Mouse (Mus musculus): ENCODE measurements at regions not wholly inside any gene's neighbourhood (a gene's known extent, or its start where the extent isn't known, plus 50 kb on each side); places are given as distances from the start of the nearest gene placed in this dataset.

- Histone ChIP-seq H3K27me3 (ENCODE audit: control insufficient read depth in 1 of 2, insufficient read depth in 2 of 2, low read length in 2 of 2) (peaks cover 0 to 1% of the 10 kb centered on the region in 2 experiments; a peak in 2 of 4 replicates), H3K79me2 (ENCODE audit: control insufficient read depth, insufficient read depth, low read length, poor library complexity) (no peaks in the 10 kb centered on the region), H3K36me3 (ENCODE audit: control insufficient read depth in 1 of 2, insufficient read depth in 2 of 2, low read length in 2 of 2) (no peaks in the 10 kb centered on the region), H3K4me3 (ENCODE audit: control insufficient read depth in 1 of 2, insufficient read depth in 1 of 2, low read depth in 2 of 2, low read length in 2 of 2) (no peak overlapping the region), H3K9ac (ENCODE audit: control insufficient read depth, low read depth, low read length, poor library complexity, severe bottlenecking) (no peak overlapping the region), H3K27ac (ENCODE audit: control insufficient read depth, low read depth, low read length) (no peak overlapping the region), H3K4me1 (ENCODE audit: control insufficient read depth in 1 of 2, insufficient read depth in 2 of 2, low read length in 2 of 2) (no peaks in the 10 kb centered on the region), H3K9me3 (replicated peaks; ENCODE audit: insufficient read depth, low read length) (no peaks in the 10 kb centered on the region)
- TF ChIP-seq USF1 (IDR thresholded peaks at IDR 0.05; ENCODE audit: low read depth, low read length) (no peak), UBTF (IDR thresholded peaks at IDR 0.05; ENCODE audit: borderline replicate concordance, insufficient read depth, low read depth, low read length) (no peak), MYC (IDR thresholded peaks at IDR 0.05; ENCODE audit: low read depth, low read length) (no peak), POLR2A (IDR thresholded peaks at IDR 0.05; ENCODE audit: control insufficient read depth in 1 of 2, insufficient read depth in 1 of 2, low read depth in 1 of 2, low read length in 2 of 2, poor library complexity in 1 of 2) (no peak), NRF1 (IDR thresholded peaks at IDR 0.05; ENCODE audit: insufficient read depth, low read depth, low read length, poor library complexity, severe bottlenecking) (no peak), GABPA (IDR thresholded peaks at IDR 0.05; ENCODE audit: low read depth, low read length) (no peak), ZKSCAN1 (IDR thresholded peaks at IDR 0.05; ENCODE audit: low read depth, low read length) (no peak), MXI1 (IDR thresholded peaks at IDR 0.05; ENCODE audit: low read depth, low read length) (no peak), HCFC1 (IDR thresholded peaks at IDR 0.05; ENCODE audit: low read depth, low read length) (no peak), ZC3H11A (IDR thresholded peaks at IDR 0.05; ENCODE audit: low read depth, low read length) (no peak), BHLHE40 (IDR thresholded peaks at IDR 0.05; ENCODE audit: borderline replicate concordance, low read depth, low read length) (no peak), ZMIZ1 (IDR thresholded peaks at IDR 0.05; ENCODE audit: low read depth, low read length) (no peak), CHD2 (IDR thresholded peaks at IDR 0.05; ENCODE audit: low read length) (no peak), MYB (IDR thresholded peaks at IDR 0.05; ENCODE audit: low read depth, low read length) (no peak), JUND (IDR thresholded peaks at IDR 0.05; ENCODE audit: low read depth, low read length) (no peak), GATA1 (IDR thresholded peaks at IDR 0.05; ENCODE audit: low read depth, low read length) (no peak), POLR2AphosphoS5 (IDR thresholded peaks at IDR 0.05; ENCODE audit: borderline replicate concordance, low read depth, low read length) (no peak), E2F4 (IDR thresholded peaks at IDR 0.05; ENCODE audit: borderline replicate concordance, low read depth, low read length) (no peak), MEF2A (IDR thresholded peaks at IDR 0.05; ENCODE audit: extremely low read depth, insufficient replicate concordance, low read depth, low read length, poor library complexity, severe bottlenecking) (no peak)
- DNase-seq (ENCODE audit: low read depth, low spot score), result no peak
Observed at GRCm38 (mm10) chr10:111865286-111865830, 107.1 kb upstream of the Krr1 start.

- Histone ChIP-seq H3K36me3 (ENCODE audit: control insufficient read depth in 1 of 2, insufficient read depth in 2 of 2, low read length in 2 of 2) (no peaks in the 10 kb centered on the region), H3K9ac (ENCODE audit: control insufficient read depth, low read depth, low read length, poor library complexity, severe bottlenecking) (no peak overlapping the region), H3K4me1 (ENCODE audit: control insufficient read depth in 1 of 2, insufficient read depth in 2 of 2, low read length in 2 of 2) (no peaks in the 10 kb centered on the region), H3K4me3 (ENCODE audit: control insufficient read depth in 1 of 2, insufficient read depth in 1 of 2, low read depth in 2 of 2, low read length in 2 of 2) (no peak overlapping the region), H3K27me3 (ENCODE audit: control insufficient read depth in 1 of 2, insufficient read depth in 2 of 2, low read length in 2 of 2) (no peaks in the 10 kb centered on the region; a peak in 2 of 4 replicates), H3K27ac (ENCODE audit: control insufficient read depth, low read depth, low read length) (no peak overlapping the region), H3K9me3 (replicated peaks; ENCODE audit: insufficient read depth, low read length) (no peaks in the 10 kb centered on the region), H3K79me2 (ENCODE audit: control insufficient read depth, insufficient read depth, low read length, poor library complexity) (no peaks in the 10 kb centered on the region)
- no peak for DNase-seq (ENCODE audit: low read depth, low spot score)
- TF ChIP-seq MYC (IDR thresholded peaks at IDR 0.05; ENCODE audit: low read depth, low read length) (no peak), EP300 (IDR thresholded peaks at IDR 0.05; ENCODE audit: low read depth in 1 of 2, low read length in 2 of 2) (no peak), UBTF (IDR thresholded peaks at IDR 0.05; ENCODE audit: borderline replicate concordance, insufficient read depth, low read depth, low read length) (no peak), ZMIZ1 (IDR thresholded peaks at IDR 0.05; ENCODE audit: low read depth, low read length) (no peak), TAL1 (IDR thresholded peaks at IDR 0.05; ENCODE audit: low read length) (no peak), MAZ (IDR thresholded peaks at IDR 0.05; ENCODE audit: low read depth, low read length) (no peak), NRF1 (IDR thresholded peaks at IDR 0.05; ENCODE audit: insufficient read depth, low read depth, low read length, poor library complexity, severe bottlenecking) (no peak), ZKSCAN1 (IDR thresholded peaks at IDR 0.05; ENCODE audit: low read depth, low read length) (no peak), GATA1 (IDR thresholded peaks at IDR 0.05; ENCODE audit: low read depth, low read length) (no peak), MEF2A (IDR thresholded peaks at IDR 0.05; ENCODE audit: extremely low read depth, insufficient replicate concordance, low read depth, low read length, poor library complexity, severe bottlenecking) (no peak), ETS1 (IDR thresholded peaks at IDR 0.05; ENCODE audit: low read depth, low read length) (no peak), HCFC1 (IDR thresholded peaks at IDR 0.05; ENCODE audit: low read depth, low read length) (no peak), SIN3A (IDR thresholded peaks at IDR 0.05; ENCODE audit: low read length) (no peak), USF1 (IDR thresholded peaks at IDR 0.05; ENCODE audit: low read depth, low read length) (no peak), ZNF384 (IDR thresholded peaks at IDR 0.05; ENCODE audit: low read depth, low read length) (no peak), MYB (IDR thresholded peaks at IDR 0.05; ENCODE audit: low read depth, low read length) (no peak), POLR2AphosphoS2 (IDR thresholded peaks at IDR 0.05; ENCODE audit: low read length) (no peak), ELF1 (IDR thresholded peaks at IDR 0.05; ENCODE audit: low read depth, low read length) (no peak)
Observed at GRCm38 (mm10) chr10:111867102-111867501, 105.4 kb upstream of the Krr1 start.

Data from MEL (cell line).